Mouse (Mus musculus) kidney, embryonic 14.5 days (tissue): ENCODE results near the gene Fam169b. TPM values are rescaled to one million over a fixed set of nuclear protein-coding genes. Genes with fewer than 3 reads are reported as not detected.

ENCODE experiments used
- ATAC-seq: fragments of 200-750 bp; cut with Nextera tagmentation; 2 replicates; pipeline ENCODE4 v1.8.0; 2017; ENCODE audit warnings: moderate number of reproducible peaks, mild to moderate bottlenecking, moderate TSS enrichment, moderate library complexity; ENCODE audit not compliant: low FRiP score, low TSS enrichment
- H3K27ac ChIP-seq: fragments of 300-500 bp; sonication (generic); 2 replicates; pipeline ENCODE4 v1.5.1; 2014; ENCODE audit warnings: low read depth, mild to moderate bottlenecking, low read length, moderate library complexity, mixed read lengths
- H3K27me3 ChIP-seq: fragments of 300-500 bp; sonication (generic); 2 replicates; pipeline ENCODE4 v1.6.1; 2014; ENCODE audit warnings: mild to moderate bottlenecking, low read length; ENCODE audit not compliant: control insufficient read depth, insufficient read depth
- H3K36me3 ChIP-seq: fragments of 300-500 bp; sonication (generic); 2 replicates; pipeline ENCODE4 v1.6.1; 2014; ENCODE audit warnings: low read length, mixed read lengths; ENCODE audit not compliant: control insufficient read depth, insufficient read depth
- H3K4me1 ChIP-seq: fragments of 300-500 bp; sonication (generic); 2 replicates; pipeline ENCODE4 v1.6.1; 2014; ENCODE audit warnings: low read length, mixed read lengths; ENCODE audit not compliant: control insufficient read depth, insufficient read depth
- H3K4me2 ChIP-seq: fragments of 300-500 bp; sonication (generic); replicated peaks from 2 replicates; pipeline ENCODE4 v1.6.1; 2014; ENCODE audit warnings: low read depth, mild to moderate bottlenecking, low read length
- H3K4me3 ChIP-seq: fragments of 300-500 bp; sonication (generic); 2 replicates; pipeline ENCODE4 v1.5.1; 2014; ENCODE audit warnings: mild to moderate bottlenecking, low read length
- H3K9ac ChIP-seq: fragments of 300-500 bp; sonication (generic); 2 replicates; pipeline ENCODE4 v1.6.1; 2014; ENCODE audit warnings: low read depth, mild to moderate bottlenecking, low read length, moderate library complexity
- H3K9me3 ChIP-seq: fragments of 300-500 bp; sonication (generic); 2 replicates; pipeline ENCODE4 v1.6.1; 2016; ENCODE audit warnings: low read length; ENCODE audit not compliant: control insufficient read depth
- WGBS: fragments of 180-500 bp; shearing (Covaris S2); extraction: QIAGEN DNeasy Blood & Tissue Kit; methylation state at CpG from one replicate; pipeline ENCODE4 v1.1.7; 2014; 5-methylcytosine and 5-hydroxymethylcytosine counted together
- polyA plus RNA-seq: library from polyadenylated mRNA; unstranded; fragments of >200 nt; fragmentation: Nextera tagmentation; extraction: Ambion mirVana; gene quantifications from 2 replicates; pipeline ENCODE4 v1.2.1, GENCODE M21; 2014

The Fam169b gene
- polyA plus RNA-seq, 1 experiment from 2014 or later = 1.0 TPM

GRCm38 (mm10) chr7:68259523-68260081, 14.0 kb upstream of the Fam169b start:
- Histone ChIP-seq H3K9me3 (no peaks in the 10 kb centered on the region), H3K4me2 (no peak overlapping the region), H3K4me1 (peaks cover 19% of the 10 kb centered on the region), H3K27me3 (no peaks in the 10 kb centered on the region), H3K36me3 (no peaks in the 10 kb centered on the region), H3K4me3 (no peak overlapping the region), H3K27ac (no peak overlapping the region), H3K9ac (no peak overlapping the region)
- ATAC-seq = no peak
- WGBS = 76% methylated on average over 6 of the region's 6 CpGs

GRCm38 (mm10) chr7:68262612-68263200, 10.9 kb upstream of the Fam169b start:
- Histone ChIP-seq H3K27ac (peak overlapping the region; percentile 30; the same call in 1 of the 2 replicates), H3K4me2 (no peak overlapping the region), H3K4me1 (peaks cover 26% of the 10 kb centered on the region), H3K9me3 (no peaks in the 10 kb centered on the region), H3K9ac (no peak overlapping the region), H3K4me3 (no peak overlapping the region), H3K36me3 (no peaks in the 10 kb centered on the region), H3K27me3 (no peaks in the 10 kb centered on the region)
- WGBS = 10% methylated on average over 8 of the region's 8 CpGs
- no peak for ATAC-seq

- peaks cover 26% of the 10 kb centered on the region for H3K4me1 ChIP-seq
- no peaks in the 10 kb centered on the region for H3K36me3 ChIP-seq
- H3K9ac ChIP-seq = no peak overlapping the region
- H3K4me2 ChIP-seq = peak overlapping the region; percentile 68
- 48% methylated on average over 8 of the region's 8 CpGs for WGBS
- H3K4me3 ChIP-seq = peak overlapping the region; percentile 27
- peak; percentile 18; the same call in 1 of the 2 replicates for ATAC-seq
- no peaks in the 10 kb centered on the region for H3K9me3 ChIP-seq
- no peaks in the 10 kb centered on the region for H3K27me3 ChIP-seq
- H3K27ac ChIP-seq = no peak overlapping the region; the same call in 1 of the 2 replicates
Observed at GRCm38 (mm10) chr7:68263346-68264027, 10.2 kb upstream of the Fam169b start.

GRCm38 (mm10) chr7:68264028-68264453, 9.6 kb upstream of the Fam169b start, which contains the start of gene Pgpep1l:
Gene Pgpep1l (minus strand): TSS chr7:68264233.
- peaks cover 26% of the 10 kb centered on the region for H3K4me1 ChIP-seq
- peak within 1 kb of the TSS; percentile 68 for H3K4me2 ChIP-seq
- 0 out of 2 replicates have a peak within 1 kb of the TSS, but pooled peaks have one; percentile 2 for H3K9ac ChIP-seq
- H3K9me3 ChIP-seq = no peaks in the 10 kb centered on the region
- peak within 1 kb of the TSS; percentile 27 for H3K4me3 ChIP-seq
- 5% methylated on average over 25 of the region's 25 CpGs for WGBS
- peak within 1 kb of the TSS; percentile 37; the same call in 1 of the 2 replicates for H3K27ac ChIP-seq
- peak; percentile 51 for ATAC-seq
- no peaks in the 10 kb centered on the region for H3K27me3 ChIP-seq
- no peaks in the 10 kb centered on the region for H3K36me3 ChIP-seq

- H3K4me3 ChIP-seq = peak overlapping the region; percentile 27
- ATAC-seq = peak; percentile 51
- H3K9ac ChIP-seq = no peak overlapping the region
- no peaks in the 10 kb centered on the region for H3K9me3 ChIP-seq
- peak overlapping the region; percentile 68 for H3K4me2 ChIP-seq
- H3K27me3 ChIP-seq = no peaks in the 10 kb centered on the region
- H3K4me1 ChIP-seq = peaks cover 26% of the 10 kb centered on the region
- 4% methylated on average over 14 of the region's 14 CpGs for WGBS
- H3K36me3 ChIP-seq = no peaks in the 10 kb centered on the region
- no peak overlapping the region for H3K27ac ChIP-seq
Observed at GRCm38 (mm10) chr7:68264531-68264930, 9.1 kb upstream of the Fam169b start.

- no peak overlapping the region for H3K27ac ChIP-seq
- 14% methylated on average over 7 of the region's 7 CpGs for WGBS
Observed at GRCm38 (mm10) chr7:68265391-68265790, 8.2 kb upstream of the Fam169b start.

GRCm38 (mm10) chr7:68266691-68267090, 6.9 kb upstream of the Fam169b start:
- no peak overlapping the region for H3K4me2 ChIP-seq
- H3K4me1 ChIP-seq = peaks cover 26% of the 10 kb centered on the region
- H3K9me3 ChIP-seq = no peaks in the 10 kb centered on the region
- H3K27me3 ChIP-seq = no peaks in the 10 kb centered on the region
- H3K4me3 ChIP-seq = no peak overlapping the region
- WGBS = 10% methylated on average over 6 of the region's 6 CpGs
- no peak overlapping the region for H3K9ac ChIP-seq
- 0 out of 2 replicates have a peak overlapping the region, but pooled peaks have one; percentile 17 for H3K27ac ChIP-seq
- ATAC-seq = no peak
- H3K36me3 ChIP-seq = no peaks in the 10 kb centered on the region

More at GRCm38 (mm10) chr7:68265391-68265790, 8.2 kb upstream of the Fam169b start:
- H3K27me3 ChIP-seq = no peaks in the 10 kb centered on the region
- H3K4me2 ChIP-seq = no peak overlapping the region
- no peaks in the 10 kb centered on the region for H3K36me3 ChIP-seq
- no peak overlapping the region for H3K9ac ChIP-seq
- no peak overlapping the region for H3K4me3 ChIP-seq
- H3K4me1 ChIP-seq = peaks cover 26% of the 10 kb centered on the region
- H3K9me3 ChIP-seq = no peaks in the 10 kb centered on the region
- no peak for ATAC-seq

- Histone ChIP-seq H3K4me3 (no peak overlapping the region), H3K36me3 (no peaks in the 10 kb centered on the region), H3K9me3 (no peaks in the 10 kb centered on the region), H3K27ac (no peak overlapping the region), H3K9ac (no peak overlapping the region), H3K27me3 (no peaks in the 10 kb centered on the region), H3K4me2 (no peak overlapping the region), H3K4me1 (0 out of 2 replicates have a peak, but pooled peaks cover 6% of the 10 kb centered on the region)
- no peak for ATAC-seq
- 62% methylated on average over 4 of the region's 4 CpGs for WGBS
Observed at GRCm38 (mm10) chr7:68270551-68270950, 3.1 kb upstream of the Fam169b start.

- H3K27me3 ChIP-seq = no peaks in the 10 kb centered on the region
- no peaks in the 10 kb centered on the region for H3K36me3 ChIP-seq
- no peak overlapping the region for H3K9ac ChIP-seq
- ATAC-seq = no peak
- WGBS = 96% methylated on average over 6 of the region's 6 CpGs
- H3K27ac ChIP-seq = no peak overlapping the region
- no peak overlapping the region for H3K4me3 ChIP-seq
- no peak overlapping the region for H3K4me2 ChIP-seq
- no peaks in the 10 kb centered on the region for H3K9me3 ChIP-seq
- H3K4me1 ChIP-seq = peaks cover 12% of the 10 kb centered on the region
Observed at GRCm38 (mm10) chr7:68271816-68272215, 1.8 kb upstream of the Fam169b start.
